Mouse (Mus musculus) MEL (cell line): ENCODE measurements around the gene Med16. TPM values are rescaled to one million over a fixed set of nuclear protein-coding genes. Genes with fewer than 3 reads are reported as not detected.

Experiments used
- DNase-seq: peaks from one replicate; pipeline ENCODE4 v3.0.0; 2011; ENCODE audit warnings: low read depth, low spot score
- H3K27ac ChIP-seq: 2 replicates; pipeline ENCODE4 v1.5.1; 2012; ENCODE audit warnings: low read depth, mild to moderate bottlenecking, control low read depth, low read length, moderate library complexity; ENCODE audit not compliant: control insufficient read depth
- H3K27me3 ChIP-seq, 2 experiments: fragments of 150-350 bp in 1 of 2; sonication (generic) in 1 of 2; 2 replicates each; pipeline ENCODE4 v1.6.1; 2012; ENCODE audit warnings: low read length in 2 of 2, mild to moderate bottlenecking in 2 of 2, improper control_type of control experiment in 1 of 2, moderate library complexity in 1 of 2; ENCODE audit not compliant: insufficient read depth in 2 of 2, control insufficient read depth in 1 of 2
- H3K36me3 ChIP-seq, 2 experiments: 2 replicates each; pipeline ENCODE4 v1.6.1; 2012 to 2014; ENCODE audit warnings: low read length in 2 of 2, improper control_type of control experiment in 1 of 2, inconsistent platforms in 1 of 2, mild to moderate bottlenecking in 1 of 2; ENCODE audit not compliant: insufficient read depth in 2 of 2, control insufficient read depth in 1 of 2
- H3K4me1 ChIP-seq, 2 experiments: fragments of 150-350 bp in 1 of 2; sonication (generic) in 1 of 2; 2 replicates each; pipeline ENCODE4 v1.6.1; 2012; ENCODE audit warnings: low read length in 2 of 2, improper control_type of control experiment in 1 of 2, mild to moderate bottlenecking in 1 of 2; ENCODE audit not compliant: insufficient read depth in 2 of 2, control insufficient read depth in 1 of 2
- H3K4me3 ChIP-seq, 2 experiments: fragments of 150-350 bp in 1 of 2; sonication (generic) in 1 of 2; 2 replicates each; pipeline ENCODE4 v1.5.1; 2012; ENCODE audit warnings: low read depth in 2 of 2, low read length in 2 of 2, mild to moderate bottlenecking in 2 of 2, moderate library complexity in 2 of 2, control low read depth in 1 of 2, improper control_type of control experiment in 1 of 2; ENCODE audit not compliant: control insufficient read depth in 1 of 2, insufficient read depth in 1 of 2
- H3K79me2 ChIP-seq: 2 replicates; pipeline ENCODE4 v1.6.1; 2012; ENCODE audit warnings: mild to moderate bottlenecking, low read length, moderate library complexity; ENCODE audit not compliant: control insufficient read depth, poor library complexity, insufficient read depth
- H3K9ac ChIP-seq: 2 replicates; pipeline ENCODE4 v1.6.1; 2012; ENCODE audit warnings: low read depth, mild to moderate bottlenecking, control low read depth, low read length, moderate library complexity; ENCODE audit not compliant: control insufficient read depth, poor library complexity, severe bottlenecking
- H3K9me3 ChIP-seq: fragments of 150-350 bp; sonication (generic); replicated peaks from 2 replicates; pipeline ENCODE4 v1.6.1; 2012; ENCODE audit warnings: mild to moderate bottlenecking, low read length, improper control_type of control experiment, moderate library complexity; ENCODE audit not compliant: insufficient read depth
- CTCF ChIP-seq, 3 experiments: IDR thresholded peaks in 2 of 3; conservative IDR thresholded peaks in 1 of 3; 2 replicates each; pipeline ENCODE4 v1.5.1; 2011 to 2012; ENCODE audit warnings: low read length in 3 of 3, low read depth in 2 of 3, mild to moderate bottlenecking in 2 of 3, improper control_type of control experiment in 1 of 3, inconsistent platforms in 1 of 3, mixed read lengths in 1 of 3, moderate library complexity in 1 of 3; ENCODE audit not compliant: control insufficient read depth in 1 of 3, insufficient read depth in 1 of 3, poor library complexity in 1 of 3, severe bottlenecking in 1 of 3
- ELF1 ChIP-seq: IDR thresholded peaks from 2 replicates; pipeline ENCODE4 v1.6.1; 2014; ENCODE audit warnings: low read depth, mild to moderate bottlenecking, inconsistent platforms, low read length, improper control_type of control experiment, moderate library complexity
- EP300 ChIP-seq, 2 experiments: IDR thresholded peaks; 2 replicates each; pipeline ENCODE4 v1.6.1; 2011; ENCODE audit warnings: improper control_type of control experiment in 2 of 2, low read length in 2 of 2, low read depth in 1 of 2, mild to moderate bottlenecking in 1 of 2
- GABPA ChIP-seq: IDR thresholded peaks from 2 replicates; pipeline ENCODE4 v1.6.1; 2012; ENCODE audit warnings: low read depth, mild to moderate bottlenecking, inconsistent platforms, low read length, improper control_type of control experiment, moderate library complexity
- GATA1 ChIP-seq: IDR thresholded peaks from 2 replicates; pipeline ENCODE4 v1.6.1; 2011; ENCODE audit warnings: low read depth, low read length, improper control_type of control experiment
- HCFC1 ChIP-seq: IDR thresholded peaks from 2 replicates; pipeline ENCODE4 v1.6.1; 2012; ENCODE audit warnings: low read depth, mild to moderate bottlenecking, inconsistent platforms, low read length, improper control_type of control experiment, moderate library complexity
- JUND ChIP-seq: IDR thresholded peaks from 2 replicates; pipeline ENCODE4 v1.6.1; 2011; ENCODE audit warnings: low read depth, mild to moderate bottlenecking, improper control_type of control experiment, low read length
- MAX ChIP-seq: IDR thresholded peaks from 2 replicates; pipeline ENCODE4 v1.6.1; 2011; ENCODE audit warnings: low read length, improper control_type of control experiment
- NELFE ChIP-seq: IDR thresholded peaks from 2 replicates; pipeline ENCODE4 v1.6.1; 2011; ENCODE audit warnings: low read depth, low read length, improper control_type of control experiment
- POLR2AphosphoS2 ChIP-seq: IDR thresholded peaks from 2 replicates; pipeline ENCODE4 v1.6.1; 2011; ENCODE audit warnings: low read length, improper control_type of control experiment
- POLR2AphosphoS5 ChIP-seq: IDR thresholded peaks from 2 replicates; pipeline ENCODE4 v1.6.1; 2012; ENCODE audit warnings: low read depth, borderline replicate concordance, mild to moderate bottlenecking, inconsistent platforms, low read length, moderate library complexity, mixed read lengths
- RAD21 ChIP-seq: IDR thresholded peaks from 2 replicates; pipeline ENCODE4 v1.6.1; 2011; ENCODE audit warnings: mild to moderate bottlenecking, low read depth, low read length, improper control_type of control experiment
- RCOR1 ChIP-seq: IDR thresholded peaks from 2 replicates; pipeline ENCODE4 v1.6.1; 2012; ENCODE audit warnings: low read depth, mild to moderate bottlenecking, inconsistent platforms, low read length, improper control_type of control experiment
- SIN3A ChIP-seq: IDR thresholded peaks from 2 replicates; pipeline ENCODE4 v1.6.1; 2012; ENCODE audit warnings: low read length, improper control_type of control experiment, inconsistent platforms
- TCF12 ChIP-seq: IDR thresholded peaks from 2 replicates; pipeline ENCODE4 v1.6.1; 2014; ENCODE audit warnings: low read depth, mild to moderate bottlenecking, inconsistent platforms, low read length, improper control_type of control experiment, moderate library complexity
- UBTF ChIP-seq: IDR thresholded peaks from 2 replicates; pipeline ENCODE4 v1.6.1; 2012; ENCODE audit warnings: low read depth, mild to moderate bottlenecking, inconsistent platforms, low read length, improper control_type of control experiment, moderate library complexity, borderline replicate concordance; ENCODE audit not compliant: insufficient read depth
- USF1 ChIP-seq: IDR thresholded peaks from 2 replicates; pipeline ENCODE4 v1.6.1; 2014; ENCODE audit warnings: low read depth, mild to moderate bottlenecking, inconsistent platforms, low read length, improper control_type of control experiment, moderate library complexity
- USF2 ChIP-seq, 2 experiments: IDR thresholded peaks; 2 replicates each; pipeline ENCODE4 v1.6.1; 2011 to 2012; ENCODE audit warnings: improper control_type of control experiment in 2 of 2, low read length in 2 of 2, borderline replicate concordance in 1 of 2, inconsistent platforms in 1 of 2, low read depth in 1 of 2, mild to moderate bottlenecking in 1 of 2; ENCODE audit not compliant: insufficient read depth in 1 of 2
- ZC3H11A ChIP-seq: IDR thresholded peaks from 2 replicates; pipeline ENCODE4 v1.6.1; 2012; ENCODE audit warnings: low read depth, mild to moderate bottlenecking, inconsistent platforms, low read length, improper control_type of control experiment
- ZKSCAN1 ChIP-seq: IDR thresholded peaks from 2 replicates; pipeline ENCODE4 v1.6.1; 2012; ENCODE audit warnings: low read depth, mild to moderate bottlenecking, inconsistent platforms, low read length, improper control_type of control experiment, moderate library complexity
- ZMIZ1 ChIP-seq: IDR thresholded peaks from 2 replicates; pipeline ENCODE4 v1.6.1; 2012; ENCODE audit warnings: low read depth, mild to moderate bottlenecking, inconsistent platforms, low read length, improper control_type of control experiment, moderate library complexity
- polyA plus RNA-seq, 2 experiments: library from polyadenylated mRNA; stranded (reverse) in 1 of 2; unstranded in 1 of 2; fragments of >175 nt in 1 of 2; fragments of >200 nt in 1 of 2; gene quantifications; 2 replicates each; pipeline versions ENCODE4 v1.2.1 to v1.2.4; 2012; ENCODE audit warnings: low replicate concordance in 2 of 2, low read depth in 1 of 2; ENCODE audit not compliant: insufficient read length in 2 of 2, insufficient read depth in 1 of 2, missing spikeins in 1 of 2
- total RNA-seq: library from RNA; depleted of rRNA; stranded (reverse); fragments of 300-350 nt; gene quantifications from 2 replicates; pipeline ENCODE4 v1.2.3, GENCODE M21; 2012

Gene Med16
- total and polyA plus RNA-seq, 3 experiments, result 17.3 to 41.2 TPM; not detected in 1

- H3K27ac ChIP-seq, result no peak overlapping the region
Observed at GRCm38 (mm10) chr10:79872862-79873261, 35.9 kb downstream of the Med16 start.

GRCm38 (mm10) chr10:79871845-79872244 lies 36.9 kb downstream of the Med16 start:
- H3K79me2 ChIP-seq, result no peaks in the 10 kb centered on the region
- peaks cover 0 to 7% of the 10 kb centered on the region in 2 experiments; a peak in 2 of 4 replicates for H3K36me3 ChIP-seq
- peaks cover 3 to 10% of the 10 kb centered on the region in 2 experiments; a peak in 3 of 4 replicates for H3K4me1 ChIP-seq
- no peak overlapping the region for H3K4me3 ChIP-seq
- H3K27me3 ChIP-seq, result no peaks in the 10 kb centered on the region
- TF ChIP-seq ZKSCAN1, result no peak
- no peak for TF ChIP-seq TCF12
- TF ChIP-seq NELFE, result no peak
- TF ChIP-seq RAD21, result no peak
- TF ChIP-seq ELF1, result no peak
- TF ChIP-seq ZMIZ1, result no peak
- TF ChIP-seq GATA1, result no peak
- H3K9ac ChIP-seq, result no peak overlapping the region
- DNase-seq, result no peak
- H3K27ac ChIP-seq, result no peak overlapping the region
- H3K9me3 ChIP-seq, result no peaks in the 10 kb centered on the region

More at GRCm38 (mm10) chr10:79872862-79873261, 35.9 kb downstream of the Med16 start:
- Histone ChIP-seq H3K9me3 (no peaks in the 10 kb centered on the region), H3K4me3 (no peak overlapping the region), H3K36me3 (peaks cover 0 to 9% of the 10 kb centered on the region in 2 experiments; a peak in 2 of 4 replicates), H3K4me1 (peaks cover 6 to 16% of the 10 kb centered on the region in 2 experiments; a peak in 3 of 4 replicates)
- DNase-seq, result no peak
- TF ChIP-seq EP300 (IDR thresholded peaks at IDR 0.05; ENCODE audit: low read depth in 1 of 2, low read length in 2 of 2) (no peak), USF1 (no peak), GABPA (no peak), GATA1 (no peak), JUND (no peak), UBTF (no peak), ELF1 (no peak), POLR2AphosphoS5 (no peak), HCFC1 (no peak), RCOR1 (no peak), POLR2AphosphoS2 (no peak), CTCF (IDR thresholded peaks at IDR 0.05 in 2 of 3, conservative IDR thresholded peaks at IDR 0.05 in 1 of 3; ENCODE audit: control insufficient read depth in 1 of 3, insufficient read depth in 1 of 3, low read depth in 2 of 3, low read length in 3 of 3, poor library complexity in 1 of 3, severe bottlenecking in 1 of 3) (no peak), SIN3A (no peak), NELFE (no peak), MAX (no peak), USF2 (IDR thresholded peaks at IDR 0.05; ENCODE audit: borderline replicate concordance in 1 of 2, insufficient read depth in 1 of 2, low read depth in 1 of 2, low read length in 2 of 2) (no peak), ZC3H11A (no peak)
- TF ChIP-seq, all 39 proteins: peak for 0
- Histone ChIP-seq H3K79me2 (no peaks in the 10 kb centered on the region), H3K9ac (no peak overlapping the region), H3K27me3 (no peaks in the 10 kb centered on the region)
